ENCODE assay signal across 21 mouse cellular contexts in the genomic region with DNA sequence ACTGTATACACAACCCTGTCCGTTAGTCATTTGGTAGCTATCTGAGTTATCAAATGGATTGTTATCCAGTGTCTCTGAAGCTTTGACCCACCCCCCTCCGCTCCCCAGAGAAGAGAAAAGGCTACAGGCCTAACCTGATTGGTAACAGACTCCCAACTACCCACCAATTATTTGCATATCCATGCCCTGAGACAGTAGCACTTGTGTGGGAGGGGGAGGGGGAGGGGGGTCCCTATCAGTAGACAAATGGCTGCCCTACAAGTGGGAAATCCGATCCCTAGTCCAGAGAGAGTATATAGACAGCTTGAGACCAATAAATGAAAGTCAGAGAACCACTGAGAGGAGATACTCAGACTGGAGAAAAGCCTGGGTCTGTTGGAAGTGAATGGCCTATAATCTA. TPM values are rescaled to one million over a fixed set of nuclear protein-coding genes. Genes with fewer than 3 reads are reported as not detected.
DNase-seq lines count a peak whose midpoint lies in the region; ATAC-seq and TF ChIP-seq lines count a peak whose summit lies in the region.
"Had no signal": no experiment of that assay in that cellular context is flagged by ENCODE, and none has a peak within 500 bp of the region (broad histone marks: within the 10 kb centered on the region; RNA-seq: fewer than 3 reads in every experiment).

No protein-coding gene starts in this region.

- TF ChIP-seq POLR2A in CH12.LX (IDR thresholded peaks at IDR 0.05; ENCODE audit: low read depth, low read length): no peak
- TF ChIP-seq POLR2A in cerebellum, adult 2 months (IDR thresholded peaks at IDR 0.05; ENCODE audit: borderline replicate concordance, insufficient read depth, low read length): no peak

- in situ Hi-C loops in CH12.LX (cut with MboI; ENCODE audit: low pct_ligation_motif_present, low pct_unique_long_range_greater_than_20kb, low sequenced_read_pairs): no loop called here

- H3K4me2 ChIP-seq in hindbrain, embryonic 14.5 days (replicated peaks): no peak overlapping the region
- H3K4me2 ChIP-seq in CH12.LX (ENCODE audit: insufficient read depth, low read depth, poor library complexity, severe bottlenecking): no peak overlapping the region
- H3K4me2 ChIP-seq: hindbrain, embryonic 15.5 days; lung, embryonic 15.5 days had no signal

- H3K9me3 ChIP-seq in hindbrain, embryonic 10.5 days: no peaks in the 10 kb centered on the region
- H3K9me3 ChIP-seq in hindbrain, embryonic 14.5 days (ENCODE audit: control insufficient read depth, low read length): no peaks in the 10 kb centered on the region
- peaks cover 3% of the 10 kb centered on the region for H3K9me3 ChIP-seq in CH12.LX (replicated peaks; ENCODE audit: low read length)
- H3K9me3 ChIP-seq in limb, embryonic 10.5 days (replicated peaks): no peaks in the 10 kb centered on the region
- H3K9me3 ChIP-seq: hindbrain, embryonic 15.5 days; lung, embryonic 15.5 days had no signal

- dilution Hi-C loops in CH12.LX (cut with MboI; ENCODE audit: extremely low pct_ligation_motif_present, extremely low pct_unique_long_range_greater_than_20kb, low sequenced_read_pairs): no loop called here

- no peak for TF ChIP-seq CTCF in CH12.LX (conservative IDR thresholded peaks at IDR 0.05 in 1 of 2, IDR thresholded peaks at IDR 0.05 in 1 of 2; ENCODE audit: low read depth in 2 of 2, low read length in 2 of 2)
- no peak for TF ChIP-seq CTCF in cerebellum, adult 2 months (IDR thresholded peaks at IDR 0.05; ENCODE audit: borderline replicate concordance, insufficient read depth, low read depth, low read length)

- TF ChIP-seq RAD21 in CH12.LX (IDR thresholded peaks at IDR 0.05; ENCODE audit: low read depth, low read length): no peak

- TF ChIP-seq EP300 in CH12.LX (IDR thresholded peaks at IDR 0.05; ENCODE audit: low read length): no peak

- H3K27me3 ChIP-seq in hindbrain, embryonic 10.5 days (ENCODE audit: insufficient read depth, poor library complexity, severe bottlenecking): peaks cover 6% of the 10 kb centered on the region; the same call in 1 of the 2 replicates
- H3K27me3 ChIP-seq in hindbrain, embryonic 14.5 days (ENCODE audit: control insufficient read depth, insufficient read depth, low read length): no peaks in the 10 kb centered on the region
- H3K27me3 ChIP-seq in CH12.LX (replicated peaks): no peaks in the 10 kb centered on the region
- no peaks in the 10 kb centered on the region for H3K27me3 ChIP-seq in limb, embryonic 10.5 days (ENCODE audit: low read depth, poor library complexity, severe bottlenecking)
- H3K27me3 ChIP-seq in cerebellum, adult 2 months (ENCODE audit: control insufficient read depth, insufficient read depth, low read length): no peaks in the 10 kb centered on the region
- H3K27me3 ChIP-seq: hindbrain, embryonic 15.5 days; lung, embryonic 15.5 days had no signal

- H3K36me3 ChIP-seq in hindbrain, embryonic 10.5 days: no peaks in the 10 kb centered on the region
- H3K36me3 ChIP-seq in hindbrain, embryonic 14.5 days (replicated peaks; ENCODE audit: control insufficient read depth, insufficient read depth): no peaks in the 10 kb centered on the region
- no peaks in the 10 kb centered on the region for H3K36me3 ChIP-seq in CH12.LX (replicated peaks in 1 of 2; ENCODE audit: control insufficient read depth in 1 of 2, insufficient read depth in 1 of 2, low read length in 1 of 2)
- H3K36me3 ChIP-seq in limb, embryonic 10.5 days: no peaks in the 10 kb centered on the region
- H3K36me3 ChIP-seq: hindbrain, embryonic 15.5 days; lung, embryonic 15.5 days had no signal

- no peak for ATAC-seq in hindbrain, embryonic 14.5 days (ENCODE audit: low FRiP score)
- ATAC-seq: forebrain, embryonic 14.5 days had no signal

- H3K27ac ChIP-seq in hindbrain, embryonic 10.5 days: peak overlapping the region; percentile 71
- H3K27ac ChIP-seq in hindbrain, embryonic 14.5 days: no peak overlapping the region
- H3K27ac ChIP-seq in CH12.LX (ENCODE audit: insufficient read depth, low read depth): no peak overlapping the region
- H3K27ac ChIP-seq in limb, embryonic 10.5 days: peak overlapping the region; percentile 80
- H3K27ac ChIP-seq in cerebellum, adult 2 months (ENCODE audit: insufficient read depth, low read length): no peak overlapping the region
- H3K27ac ChIP-seq: hindbrain, embryonic 15.5 days had no signal

- no peak overlapping the region for H3K4me3 ChIP-seq in hindbrain, embryonic 10.5 days
- no peak overlapping the region for H3K4me3 ChIP-seq in hindbrain, embryonic 14.5 days (replicated peaks; ENCODE audit: low read length)
- H3K4me3 ChIP-seq in CH12.LX (replicated peaks in 1 of 3; ENCODE audit: low read depth in 2 of 3, low read length in 2 of 3, poor library complexity in 1 of 3): no peak overlapping the region
- no peak overlapping the region for H3K4me3 ChIP-seq in limb, embryonic 10.5 days
- H3K4me3 ChIP-seq in cerebellum, adult 2 months (replicated peaks; ENCODE audit: insufficient read depth, low read depth, low read length): no peak overlapping the region
- H3K4me3 ChIP-seq: hindbrain, embryonic 15.5 days; lung, embryonic 15.5 days had no signal

- H3K4me1 ChIP-seq in hindbrain, embryonic 10.5 days (replicated peaks): peaks cover 28% of the 10 kb centered on the region
- peaks cover 8% of the 10 kb centered on the region for H3K4me1 ChIP-seq in hindbrain, embryonic 14.5 days (replicated peaks; ENCODE audit: control insufficient read depth, insufficient read depth, low read length)
- peaks cover 8 to 64% of the 10 kb centered on the region in 2 experiments for H3K4me1 ChIP-seq in CH12.LX (ENCODE audit: control insufficient read depth in 1 of 2, insufficient read depth in 2 of 2)
- peaks cover 28% of the 10 kb centered on the region for H3K4me1 ChIP-seq in limb, embryonic 10.5 days
- H3K4me1 ChIP-seq in cerebellum, adult 2 months (ENCODE audit: control insufficient read depth, insufficient read depth, low read length): no peaks in the 10 kb centered on the region

- H3K9ac ChIP-seq in hindbrain, embryonic 14.5 days: no peak overlapping the region
- H3K9ac ChIP-seq in CH12.LX (ENCODE audit: insufficient read depth, low read depth): no peak overlapping the region
- H3K9ac ChIP-seq: hindbrain, embryonic 15.5 days; lung, embryonic 15.5 days had no signal

- no peaks in the 10 kb centered on the region for H3K79me2 ChIP-seq in CH12.LX (replicated peaks; ENCODE audit: control insufficient read depth, extremely low read depth, insufficient read depth, poor library complexity, severe bottlenecking)

- DNase-seq in hindbrain, embryonic 10.5 days (ENCODE audit: low spot score): no peak
- DNase-seq in hindbrain, embryonic 14.5 days (ENCODE audit: low spot score): no peak
- peak; percentile 24 for DNase-seq in CH12.LX (ENCODE audit: extremely low read depth)
- DNase-seq in ZHBTc4 (ENCODE audit: low read depth, low spot score): peak; percentile 59
- no peak for DNase-seq in limb, embryonic 10.5 days (ENCODE audit: low spot score)
- DNase-seq in cerebellum, adult 2 months: no peak
- no peak for DNase-seq in layer of hippocampus, postnatal 14 days (ENCODE audit: low spot score in 2 of 2)
- DNase-seq in left cerebral cortex, adult 9 months (ENCODE audit: low spot score in 2 of 2): no peak
- DNase-seq: adrenal gland, postnatal 36 days; cerebellum, postnatal 25 days; kidney, postnatal 25 days; layer of hippocampus, adult 9-11 months; thymus, postnatal 25 days had no signal

- WGBS in hindbrain, embryonic 10.5 days: 70% methylated on average over 3 of the region's 3 CpGs
- WGBS in hindbrain, embryonic 14.5 days: 63% methylated on average over 3 of the region's 3 CpGs
- 69% methylated on average over 3 of the region's 3 CpGs for WGBS in limb, embryonic 10.5 days
- 79% methylated on average over 3 of the region's 3 CpGs for WGBS in cerebellum, adult 2 months

RNA-seq across cellular contexts. Expression of a gene that starts 8.1 kb away (rescaled TPM):
- 0.09 and 0.12 TPM in 2 replicates for polyA plus RNA-seq in hindbrain, embryonic 10.5 days (2016; fragmentation: Nextera tagmentation; extraction: Ambion mirVana)
- 0.25 and 0.39 TPM in 2 replicates for polyA plus RNA-seq in hindbrain, embryonic 14.5 days (2014; fragmentation: Nextera tagmentation; extraction: Ambion mirVana)
- total RNA-seq in CH12.LX (2012; rRNA removed): 0.08 and 0.13 TPM in 2 replicates
- 0.13 TPM in 1 of 2 replicates, not detected in the other for total RNA-seq in CH12.LX (2014; rRNA removed)
- polyA plus RNA-seq in CH12.LX (2012; ENCODE audit: insufficient read length, low read depth): 2.3 and 4.0 TPM in 2 replicates
- polyA plus RNA-seq in limb, embryonic 10.5 days (2016; fragmentation: Nextera tagmentation; extraction: Ambion mirVana): 0.06 and 0.08 TPM in 2 replicates
- 0.05 TPM in 1 of 2 replicates, not detected in the other for polyA plus RNA-seq in cerebellum, adult 2 months (2012; rRNA removed)
- total RNA-seq in layer of hippocampus, postnatal 14 days (2021): 1 to 10 TPM; 6.3 to 7.2 TPM
- total RNA-seq: adrenal gland, postnatal 36 days; liver, adult 2 months; megakaryocyte, adult 5-6 weeks; midbrain, postnatal 0 days had no signal
- polyA plus RNA-seq: heart, embryonic 16.5 days; liver, adult 2 months; neural tube, embryonic 11.5 days had no signal

RNA-seq across cellular contexts. Expression of a gene that starts 13.1 kb away (rescaled TPM):
- polyA plus RNA-seq in hindbrain, embryonic 10.5 days (2016; fragmentation: Nextera tagmentation; extraction: Ambion mirVana): 366 and 403 TPM in 2 replicates
- 174 and 178 TPM in 2 replicates for polyA plus RNA-seq in hindbrain, embryonic 14.5 days (2014; fragmentation: Nextera tagmentation; extraction: Ambion mirVana)
- total RNA-seq in CH12.LX (2012; rRNA removed): 223 and 237 TPM in 2 replicates
- 219 and 222 TPM in 2 replicates for total RNA-seq in CH12.LX (2014; rRNA removed)
- polyA plus RNA-seq in CH12.LX (2012; ENCODE audit: insufficient read length, low read depth): 267 and 283 TPM in 2 replicates
- polyA plus RNA-seq in limb, embryonic 10.5 days (2016; fragmentation: Nextera tagmentation; extraction: Ambion mirVana): 431 and 443 TPM in 2 replicates
- 113 and 116 TPM in 2 replicates for polyA plus RNA-seq in cerebellum, adult 2 months (2012; rRNA removed)
- total RNA-seq in layer of hippocampus, postnatal 14 days (2021): 10 to 100 TPM; 54.9 to 57.7 TPM

RNA-seq across cellular contexts. Expression of a gene that starts 15.8 kb away (rescaled TPM):
- polyA plus RNA-seq in hindbrain, embryonic 10.5 days (2016; fragmentation: Nextera tagmentation; extraction: Ambion mirVana): 6.0 and 8.1 TPM in 2 replicates
- polyA plus RNA-seq in hindbrain, embryonic 14.5 days (2014; fragmentation: Nextera tagmentation; extraction: Ambion mirVana): 16.3 and 16.8 TPM in 2 replicates
- total RNA-seq in CH12.LX (2012; rRNA removed) (6.5 and 8.7 TPM in 2 replicates), CH12.LX (2014; rRNA removed) (4.7 and 5.4 TPM in 2 replicates)
- 15.7 and 16.7 TPM in 2 replicates for polyA plus RNA-seq in CH12.LX (2012; ENCODE audit: insufficient read length, low read depth)
- 5.9 and 7.1 TPM in 2 replicates for polyA plus RNA-seq in limb, embryonic 10.5 days (2016; fragmentation: Nextera tagmentation; extraction: Ambion mirVana)
- polyA plus RNA-seq in cerebellum, adult 2 months (2012; rRNA removed): 54.2 and 59.1 TPM in 2 replicates
- 100 to 1,000 TPM; 102 to 103 TPM for total RNA-seq in layer of hippocampus, postnatal 14 days (2021)

RNA-seq across cellular contexts. Expression of a gene that starts 46.8 kb away (rescaled TPM):
- 4.3 and 4.7 TPM in 2 replicates for polyA plus RNA-seq in hindbrain, embryonic 10.5 days (2016; fragmentation: Nextera tagmentation; extraction: Ambion mirVana)
- 1.1 and 1.5 TPM in 2 replicates for polyA plus RNA-seq in hindbrain, embryonic 14.5 days (2014; fragmentation: Nextera tagmentation; extraction: Ambion mirVana)
- total RNA-seq in CH12.LX (2012; rRNA removed) (89.7 and 100 TPM in 2 replicates), CH12.LX (2014; rRNA removed) (121 and 130 TPM in 2 replicates)
- 108 and 112 TPM in 2 replicates for polyA plus RNA-seq in CH12.LX (2012; ENCODE audit: insufficient read length, low read depth)
- polyA plus RNA-seq in limb, embryonic 10.5 days (2016; fragmentation: Nextera tagmentation; extraction: Ambion mirVana): 4.0 and 4.5 TPM in 2 replicates
- 2.1 and 3.0 TPM in 2 replicates for polyA plus RNA-seq in cerebellum, adult 2 months (2012; rRNA removed)
- total RNA-seq in layer of hippocampus, postnatal 14 days (2021): 1 to 10 TPM; 1.4 to 2.8 TPM

Comparison
In these comparisons a context has a peak if more than half of its experiments do, and no peak if none do; other contexts are left out.
1. H3K27ac ChIP-seq: peak in hindbrain, embryonic 10.5 days (single experiment) and limb, embryonic 10.5 days (single experiment); none in hindbrain, embryonic 14.5 days (single experiment), CH12.LX (single experiment) and cerebellum, adult 2 months (single experiment).
2. DNase-seq: peak in CH12.LX (single experiment) and ZHBTc4 (single experiment); none in hindbrain, embryonic 10.5 days (single experiment), hindbrain, embryonic 14.5 days (single experiment), limb, embryonic 10.5 days (single experiment), cerebellum, adult 2 months (0 of 2), layer of hippocampus, postnatal 14 days (0 of 2) and left cerebral cortex, adult 9 months (0 of 2).